Comparison of ENCODE assay signal across 8 mouse cellular contexts in genomic region chr15:62709546-62709945, GRCm38 (mm10).
DNase-seq lines count a peak whose midpoint lies in the region.

No protein-coding gene starts in this region.

- DNase-seq in cerebellum, adult 9-11 months = peak; percentile 4
- DNase-seq in cerebellum, adult 11-12 months = no peak
- peak; percentile 27 for DNase-seq in kidney, postnatal 14 days
- no peak for DNase-seq in kidney, adult 18-20 months
- peak; percentile 46 for DNase-seq in testis, postnatal 10 days (ENCODE audit: low spot score)
- no peak for DNase-seq in testis, postnatal 14 days (ENCODE audit: low spot score)
- no peak for DNase-seq in yolk sac, embryonic 10.5 days (ENCODE audit: low spot score)
- no peak for DNase-seq in retina, embryonic 14.5 days (ENCODE audit: low spot score)

Comparison
In these comparisons a context has a peak if more than half of its experiments do, and no peak if none do; other contexts are left out.
1. DNase-seq: peak in cerebellum, adult 9-11 months (single experiment), kidney, postnatal 14 days (single experiment) and testis, postnatal 10 days (single experiment); none in cerebellum, adult 11-12 months (single experiment), kidney, adult 18-20 months (single experiment), testis, postnatal 14 days (single experiment), yolk sac, embryonic 10.5 days (single experiment) and retina, embryonic 14.5 days (single experiment).